Mouse (Mus musculus): ENCODE data around the gene Taf1b. TPM values are rescaled to one million over a fixed set of nuclear protein-coding genes. Genes with fewer than 3 reads are reported as not detected.
"Not testable (repeated sequence)": the region's sequence is repeated elsewhere in the genome, so short reads cannot be mapped to it uniquely, and the experiment has no call there.

The Taf1b gene
- 6.9 and 7.3 TPM in 2 replicates for polyA plus RNA-seq (2015; fragmentation: Nextera tagmentation; extraction: Ambion mirVana)

GRCm38 (mm10) chr12:24498150-24498840 is at the start of gene Taf1b:
Gene Taf1b, plus strand, starts transcription at chr12:24498359.
- WGBS (ENCODE audit: insufficient replicate concordance) = 7% methylated on average over 31 of the region's 31 CpGs

GRCm38 (mm10) chr12:24460406-24460805 is 37.8 kb upstream of the Taf1b start:
- 72% methylated on average over 10 of the region's 10 CpGs for WGBS (ENCODE audit: insufficient replicate concordance)
- no peaks in the 10 kb centered on the region for H3K36me3 ChIP-seq (replicated peaks; ENCODE audit: insufficient read depth, low read length)
- no peak for DNase-seq
- no peak overlapping the region for H3K27ac ChIP-seq (ENCODE audit: low read depth)
- no peaks in the 10 kb centered on the region for H3K27me3 ChIP-seq (ENCODE audit: insufficient read depth, low read length)
- TF ChIP-seq EP300 (IDR thresholded peaks at IDR 0.05; ENCODE audit: low read depth) (no peak), CTCF (IDR thresholded peaks at IDR 0.05; ENCODE audit: low read depth) (no peak)
- ATAC-seq = no peak
- no peaks in the 10 kb centered on the region for H3K4me1 ChIP-seq (ENCODE audit: insufficient read depth)
- H3K4me2 ChIP-seq (ENCODE audit: low read depth, low read length) = no peak overlapping the region
- no peak overlapping the region for H3K4me3 ChIP-seq (ENCODE audit: low read depth, low read length)
- no peak overlapping the region for H3K9ac ChIP-seq (replicated peaks)
- H3K9me3 ChIP-seq (ENCODE audit: low read length) = no peaks in the 10 kb centered on the region

More at GRCm38 (mm10) chr12:24498150-24498840, at the start of gene Taf1b:
- TF ChIP-seq EP300 (IDR thresholded peaks at IDR 0.05; ENCODE audit: low read depth) = no peak
- Histone ChIP-seq H3K9me3 (ENCODE audit: low read length) (no peaks in the 10 kb centered on the region), H3K4me2 (ENCODE audit: low read depth, low read length) (peak within 1 kb of the TSS; percentile 66), H3K27ac (ENCODE audit: low read depth) (peak within 1 kb of the TSS; percentile 64; the same call in 1 of the 2 replicates), H3K9ac (replicated peaks) (peak within 1 kb of the TSS; percentile 78), H3K4me1 (ENCODE audit: insufficient read depth) (no peaks in the 10 kb centered on the region), H3K36me3 (replicated peaks; ENCODE audit: insufficient read depth, low read length) (no peaks in the 10 kb centered on the region), H3K4me3 (ENCODE audit: low read depth, low read length) (peak within 1 kb of the TSS; percentile 77), H3K27me3 (ENCODE audit: insufficient read depth, low read length) (no peaks in the 10 kb centered on the region)
- DNase-seq (peak; percentile 86), ATAC-seq (peak; percentile 92)

- H3K4me3 ChIP-seq (ENCODE audit: low read depth, low read length); DNase-seq; ATAC-seq; H3K4me2 ChIP-seq (ENCODE audit: low read depth, low read length); H3K9me3 ChIP-seq (ENCODE audit: low read length); H3K9ac ChIP-seq (replicated peaks); H3K27ac ChIP-seq (ENCODE audit: low read depth); H3K27me3 ChIP-seq (ENCODE audit: insufficient read depth, low read length); H3K4me1 ChIP-seq (ENCODE audit: insufficient read depth); H3K36me3 ChIP-seq (replicated peaks; ENCODE audit: insufficient read depth, low read length): not testable (repeated sequence)
- TF ChIP-seq CTCF (IDR thresholded peaks at IDR 0.05; ENCODE audit: low read depth) = peak; percentile 77
- 39% methylated on average over 4 of the region's 4 CpGs for WGBS (ENCODE audit: insufficient replicate concordance)
These were observed 36.0 kb upstream of the Taf1b start for GRCm38 (mm10) chr12:24462121-24462520.

GRCm38 (mm10) chr12:24463490-24463889 is 34.7 kb upstream of the Taf1b start:
- not testable (repeated sequence) for H3K4me3 ChIP-seq (ENCODE audit: low read depth, low read length); H3K4me1 ChIP-seq (ENCODE audit: insufficient read depth); H3K27ac ChIP-seq (ENCODE audit: low read depth); H3K27me3 ChIP-seq (ENCODE audit: insufficient read depth, low read length); H3K4me2 ChIP-seq (ENCODE audit: low read depth, low read length); H3K9ac ChIP-seq (replicated peaks); H3K36me3 ChIP-seq (replicated peaks; ENCODE audit: insufficient read depth, low read length); DNase-seq; H3K9me3 ChIP-seq (ENCODE audit: low read length)
- peak; percentile 62 for ATAC-seq
- WGBS (ENCODE audit: insufficient replicate concordance) = 76% methylated on average over 5 of the region's 6 CpGs

GRCm38 (mm10) chr12:24468966-24469365 is 29.2 kb upstream of the Taf1b start:
- Histone ChIP-seq H3K4me3 (ENCODE audit: low read depth, low read length) (no peak overlapping the region), H3K4me1 (ENCODE audit: insufficient read depth) (no peaks in the 10 kb centered on the region), H3K9me3 (ENCODE audit: low read length) (no peaks in the 10 kb centered on the region), H3K9ac (replicated peaks) (no peak overlapping the region), H3K36me3 (replicated peaks; ENCODE audit: insufficient read depth, low read length) (no peaks in the 10 kb centered on the region), H3K27ac (ENCODE audit: low read depth) (no peak overlapping the region), H3K27me3 (ENCODE audit: insufficient read depth, low read length) (no peaks in the 10 kb centered on the region), H3K4me2 (ENCODE audit: low read depth, low read length) (no peak overlapping the region)
- DNase-seq (no peak), ATAC-seq (no peak)
- WGBS (ENCODE audit: insufficient replicate concordance) = 69% methylated on average over 2 of the region's 2 CpGs
- TF ChIP-seq EP300 (IDR thresholded peaks at IDR 0.05; ENCODE audit: low read depth) (no peak), CTCF (IDR thresholded peaks at IDR 0.05; ENCODE audit: low read depth) (no peak)

GRCm38 (mm10) chr12:24470943-24471342 is 27.2 kb upstream of the Taf1b start:
- 11% methylated on average over 4 of the region's 4 CpGs for WGBS (ENCODE audit: insufficient replicate concordance)

More at GRCm38 (mm10) chr12:24470943-24471342, 27.2 kb upstream of the Taf1b start:
- Histone ChIP-seq H3K27ac (ENCODE audit: low read depth) (no peak overlapping the region), H3K4me2 (ENCODE audit: low read depth, low read length) (no peak overlapping the region), H3K9me3 (ENCODE audit: low read length) (no peaks in the 10 kb centered on the region), H3K9ac (replicated peaks) (no peak overlapping the region), H3K36me3 (replicated peaks; ENCODE audit: insufficient read depth, low read length) (no peaks in the 10 kb centered on the region), H3K4me3 (ENCODE audit: low read depth, low read length) (no peak overlapping the region), H3K27me3 (ENCODE audit: insufficient read depth, low read length) (no peaks in the 10 kb centered on the region), H3K4me1 (ENCODE audit: insufficient read depth) (no peaks in the 10 kb centered on the region)
- TF ChIP-seq EP300 (IDR thresholded peaks at IDR 0.05; ENCODE audit: low read depth) (no peak), CTCF (IDR thresholded peaks at IDR 0.05; ENCODE audit: low read depth) (peak; percentile 81)
- ATAC-seq = no peak
- peak; percentile 52 for DNase-seq

All from liver, postnatal 0 days (tissue).